Mouse (Mus musculus): ENCODE results near the gene Rere.

- TF ChIP-seq CTCF (IDR thresholded peaks at IDR 0.05; ENCODE audit: low read depth) (no peak), EP300 (IDR thresholded peaks at IDR 0.05; ENCODE audit: low read depth) (no peak)
Observed at GRCm38 (mm10) chr4:150249731-150250270, 31.6 kb upstream of the Rere start.

Measured in liver, embryonic 14.5 days (tissue).